Mouse (Mus musculus) mature B cell (primary cell): Measurements from ENCODE around the gene Trim41.
"Not testable (repeated sequence)": the region's sequence is repeated elsewhere in the genome, so short reads cannot be mapped to it uniquely, and the experiment has no call there.

Experiments
- in situ Hi-C: fragments of 300-500 bp; cut with MboI; formaldehyde crosslinking; loops from 2 replicates; pipeline ENCODE4 v1.14.3; 2019

The Trim41 gene

GRCm38 (mm10) chr11:48838181-48838797, 21.1 kb upstream of the Trim41 start:
- in situ Hi-C loops, result no loop called here

GRCm38 (mm10) chr11:48837310-48838180, 20.4 kb upstream of the Trim41 start:
- in situ Hi-C loops, result no loop called here

GRCm38 (mm10) chr11:48836990-48837309, 19.8 kb upstream of the Trim41 start:
- in situ Hi-C loops, result no loop called here

- in situ Hi-C loops, result no loop called here
Observed at GRCm38 (mm10) chr11:48835923-48836322, 18.8 kb upstream of the Trim41 start.

DNA sequence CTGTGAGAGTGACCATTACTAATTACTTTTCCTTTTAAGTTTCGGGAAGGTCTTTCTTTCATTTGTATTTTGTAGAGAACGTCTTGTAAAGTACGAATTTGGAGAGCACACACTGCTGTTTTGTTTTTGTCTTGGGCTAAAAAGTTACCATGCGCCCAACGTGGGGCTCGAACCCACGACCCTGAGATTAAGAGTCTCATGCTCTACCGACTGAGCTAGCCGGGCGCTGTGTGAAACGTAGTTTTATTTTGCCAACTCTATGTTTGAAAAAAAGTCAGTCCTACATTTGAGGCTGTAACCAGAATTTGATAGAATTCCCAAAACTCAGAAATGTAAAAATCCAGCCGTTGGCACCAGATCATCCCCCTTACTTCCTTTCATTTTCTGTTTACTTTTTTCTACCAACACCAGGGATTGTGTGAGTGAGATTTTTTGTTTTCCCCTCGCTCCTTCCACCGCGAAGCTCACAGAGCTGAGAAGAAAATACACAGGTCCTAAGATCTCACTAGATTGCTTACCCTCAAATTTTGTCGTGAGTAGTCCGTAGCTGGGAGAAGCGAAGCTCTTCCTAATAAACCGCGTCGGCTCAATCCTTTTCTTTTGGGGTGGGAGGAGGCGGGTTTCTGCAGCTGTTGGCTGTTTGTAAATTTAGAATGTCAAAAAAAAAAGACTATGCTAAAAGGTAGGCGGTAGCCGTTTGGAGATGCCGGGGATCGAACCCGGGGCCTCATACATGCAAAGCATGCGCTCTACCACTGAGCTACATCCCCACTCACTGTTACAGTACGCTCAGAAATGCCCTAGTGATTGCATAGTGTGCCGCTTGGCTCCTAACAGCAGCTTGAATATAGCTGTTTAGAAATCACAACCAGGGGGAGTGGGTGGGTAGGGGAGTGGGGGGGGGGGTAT, 16.8 kb upstream of the Trim41 start:
- in situ Hi-C loops, result no loop called here

DNA sequence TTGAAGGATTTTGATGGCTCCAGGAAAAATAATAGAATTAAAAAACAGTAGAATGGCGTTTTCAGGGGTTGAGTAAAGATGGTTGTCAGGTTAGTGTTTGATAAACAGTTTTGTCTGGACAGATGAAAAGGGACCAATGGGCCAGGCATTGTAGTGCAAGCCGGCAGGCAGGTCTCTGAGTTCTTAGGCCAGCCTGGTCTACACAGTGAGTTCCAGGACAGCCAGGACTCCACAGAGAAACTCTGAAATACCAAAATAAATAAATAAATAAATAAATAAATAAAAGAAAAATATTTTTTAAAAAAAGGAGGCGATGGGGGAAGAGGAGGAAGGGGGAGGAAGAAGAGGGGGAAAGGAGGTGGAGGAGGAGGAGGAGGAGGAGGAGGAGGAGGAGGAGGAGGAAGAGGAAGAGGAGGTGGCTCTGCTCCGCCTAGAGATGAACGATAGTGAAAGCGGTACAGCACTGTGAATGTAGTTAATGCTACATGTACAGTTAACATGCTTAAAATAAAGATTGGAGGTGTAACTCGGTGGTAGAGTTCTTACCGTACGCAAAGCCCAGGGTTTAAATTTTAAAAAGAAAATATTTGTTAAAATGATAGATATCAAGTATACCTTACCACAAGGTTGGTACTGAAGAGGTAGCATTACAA, 16.1 kb upstream of the Trim41 start:
- in situ Hi-C loops, result no loop called here

DNA sequence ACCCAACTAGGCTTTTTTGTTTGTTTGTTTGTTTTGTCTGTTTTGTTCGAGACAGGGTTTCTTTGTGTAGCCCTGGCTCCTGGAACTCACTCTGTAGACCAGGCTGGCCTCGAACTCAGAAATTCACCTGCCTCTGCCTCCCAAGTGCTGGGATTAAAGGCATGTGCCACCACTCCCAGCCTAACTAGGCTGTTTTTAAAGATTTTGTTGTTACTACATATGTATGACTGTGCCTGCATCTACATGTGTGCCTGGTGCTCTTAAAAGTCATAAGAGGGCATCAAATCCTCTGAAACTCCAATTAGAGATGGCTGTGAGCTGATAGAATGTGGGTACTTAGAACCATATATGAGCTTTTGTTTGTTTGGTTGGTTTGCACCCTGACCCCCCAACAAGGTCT, 14.1 kb upstream of the Trim41 start:
- in situ Hi-C loops, result no loop called here

- in situ Hi-C loops, result no loop called here
Observed at GRCm38 (mm10) chr11:48830279-48830678, 13.1 kb upstream of the Trim41 start.

DNA sequence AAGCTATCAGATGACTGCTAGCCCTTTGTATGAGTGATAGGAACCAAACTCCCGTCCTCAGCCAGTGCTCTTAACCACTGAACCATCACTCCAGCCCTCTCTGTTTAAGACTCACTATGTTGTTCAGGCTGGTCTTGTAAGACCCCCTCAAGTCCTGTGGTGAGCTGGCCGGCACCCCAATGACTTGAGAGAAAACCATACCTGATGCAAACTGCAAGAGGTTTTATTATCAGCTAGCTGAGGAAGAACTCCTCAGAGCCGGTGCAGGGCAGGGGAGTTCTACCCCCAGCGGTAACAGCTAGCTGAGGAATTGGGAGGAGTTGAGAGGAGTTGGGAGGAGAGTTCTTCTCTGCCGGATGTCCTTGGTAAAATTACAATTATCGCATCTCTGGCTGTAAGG, 10.8 kb upstream of the Trim41 start:
- in situ Hi-C loops, result no loop called here

GRCm38 (mm10) chr11:48826752-48827096, 9.6 kb upstream of the Trim41 start:
- in situ Hi-C loops, result no loop called here

DNA sequence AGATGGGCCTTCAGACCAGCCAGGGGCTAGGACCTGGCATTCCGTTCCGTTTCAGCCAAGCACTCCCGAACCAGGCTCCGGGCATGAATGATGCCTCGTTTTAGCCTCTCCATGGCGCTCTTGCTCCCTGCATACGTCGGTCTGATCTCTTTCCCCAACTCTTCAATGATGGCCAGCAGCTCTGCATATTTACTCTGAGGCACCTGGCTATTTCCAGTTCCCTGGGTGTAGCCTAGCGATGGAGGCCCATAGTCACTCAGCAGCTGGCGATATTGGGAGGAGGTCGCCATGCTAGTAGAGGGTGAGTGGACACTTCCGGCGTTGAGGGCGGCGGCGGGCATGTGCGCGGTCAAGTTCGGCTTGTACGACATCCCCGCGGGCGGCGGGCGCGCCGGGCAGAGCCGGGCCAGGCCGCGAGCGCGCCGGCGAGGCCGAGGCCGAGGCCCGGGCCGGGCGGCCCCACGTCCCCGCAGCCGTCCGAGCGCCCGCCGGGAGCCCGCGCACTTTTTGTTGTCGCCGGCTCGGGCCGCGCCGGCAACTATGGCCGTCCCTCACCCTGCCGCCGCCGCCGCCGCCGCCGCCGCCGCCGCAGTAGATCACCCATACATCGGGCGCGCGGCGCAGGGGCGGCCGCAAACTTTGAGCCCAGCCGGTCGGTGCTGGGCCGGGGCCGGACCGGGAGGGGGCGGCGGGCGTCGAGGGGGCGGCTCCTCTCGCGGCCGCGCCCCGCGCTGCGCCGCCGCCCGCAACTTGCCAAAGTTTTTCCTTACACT, 9.0 kb upstream of the Trim41 start, which contains the start of the genes Trim7 and Gm12184:
Gene Trim7 (plus strand): TSS at position 162 of the 773 bp plus-strand sequence.
Gene Gm12184 (minus strand): TSS at position 677 of the 773 bp plus-strand sequence.
- in situ Hi-C loops, result not testable (repeated sequence)

- in situ Hi-C loops, result no loop called here
Observed at GRCm38 (mm10) chr11:48824311-48824830, 7.2 kb upstream of the Trim41 start.

- in situ Hi-C loops, result no loop called here
Observed at GRCm38 (mm10) chr11:48823536-48823972, 6.4 kb upstream of the Trim41 start.

DNA sequence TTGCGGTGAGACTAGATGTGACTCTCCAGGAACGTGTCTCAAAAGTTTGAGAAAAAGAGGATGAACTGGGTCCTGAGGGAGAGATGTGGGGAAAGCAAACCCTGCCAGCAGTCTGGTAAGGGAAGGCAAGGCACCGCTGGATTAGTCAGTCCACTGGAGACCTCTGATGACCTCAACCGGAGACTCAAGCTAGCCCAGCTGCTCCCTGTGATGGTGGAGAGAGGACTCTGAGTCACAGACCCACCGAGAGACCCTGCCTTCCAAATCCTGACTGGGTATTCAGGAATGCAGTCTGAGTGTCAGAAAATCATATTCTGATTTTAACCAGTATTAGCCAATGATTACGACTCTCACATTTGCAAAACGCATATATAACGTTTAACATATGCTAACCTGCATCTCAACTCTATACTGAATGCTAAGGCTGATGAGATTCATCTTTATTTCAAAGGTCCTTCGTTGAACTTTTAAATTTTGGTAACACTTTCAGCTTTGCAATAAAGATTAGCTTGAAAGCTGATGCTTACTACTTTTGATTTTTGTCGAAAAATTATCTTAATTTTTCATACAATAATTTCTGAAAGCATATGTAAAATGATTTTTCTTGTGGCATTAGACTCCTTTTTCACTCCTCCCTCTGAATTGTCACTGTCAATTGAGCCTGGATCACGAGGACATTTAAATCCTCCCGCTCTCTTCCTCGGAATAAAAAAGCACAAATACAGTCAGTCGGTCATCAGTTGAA, 5.8 kb upstream of the Trim41 start:
- in situ Hi-C loops, result no loop called here

DNA sequence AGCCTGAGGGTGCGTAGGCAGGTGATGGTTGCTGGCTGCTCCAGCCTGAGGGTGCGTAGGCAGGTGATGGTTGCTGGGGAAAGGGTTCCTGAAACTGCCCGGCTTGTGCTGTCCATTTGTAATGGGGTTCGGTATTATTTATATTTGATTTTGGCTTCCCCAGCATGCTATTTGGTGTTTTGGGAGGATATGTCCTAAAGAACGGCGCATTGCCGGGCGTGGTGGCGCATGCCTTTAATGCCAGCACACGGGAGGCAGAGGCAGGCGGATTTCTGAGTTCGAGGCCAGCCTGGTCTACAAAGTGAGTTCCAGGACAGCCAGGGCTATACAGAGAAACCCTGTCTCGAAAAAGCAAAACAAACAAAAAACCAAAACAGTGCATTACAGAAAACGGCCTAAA, 4.1 kb upstream of the Trim41 start:
- in situ Hi-C loops, result not testable (repeated sequence)

GRCm38 (mm10) chr11:48820308-48820674, 3.1 kb upstream of the Trim41 start:
- in situ Hi-C loops, result no loop called here

DNA sequence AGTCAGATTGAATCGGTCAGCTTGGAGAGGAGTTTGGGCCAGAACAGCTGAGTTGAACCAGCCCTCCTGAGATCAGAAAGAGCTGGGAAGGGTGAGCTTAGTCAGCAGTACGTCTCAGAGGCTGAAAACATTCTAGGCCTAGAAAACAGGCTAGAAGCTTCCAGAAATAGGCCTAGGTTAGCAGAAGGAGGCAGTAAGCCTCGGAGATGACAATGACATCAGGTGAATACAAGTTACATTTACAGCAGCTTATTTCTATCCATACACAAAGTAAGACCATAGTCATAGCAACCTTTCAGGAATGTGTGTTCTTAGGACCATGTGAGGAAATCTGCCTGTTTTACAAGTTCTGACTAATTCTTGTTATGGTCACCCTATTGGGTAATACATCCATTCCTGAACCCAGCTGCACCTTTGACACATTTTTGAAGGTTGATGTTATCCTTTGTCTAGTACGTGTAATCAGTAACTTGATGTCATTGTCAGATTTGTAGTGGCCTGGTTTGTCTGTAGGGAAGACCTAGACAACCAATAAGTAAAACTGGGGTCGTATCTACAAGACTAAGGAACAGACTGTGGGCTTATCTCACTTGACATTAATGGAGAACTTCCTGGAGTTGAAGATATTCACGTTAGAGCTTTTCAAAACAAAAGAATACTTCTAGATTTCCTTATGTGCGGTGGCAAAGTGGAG, 2.6 kb upstream of the Trim41 start:
- in situ Hi-C loops, result no loop called here

DNA sequence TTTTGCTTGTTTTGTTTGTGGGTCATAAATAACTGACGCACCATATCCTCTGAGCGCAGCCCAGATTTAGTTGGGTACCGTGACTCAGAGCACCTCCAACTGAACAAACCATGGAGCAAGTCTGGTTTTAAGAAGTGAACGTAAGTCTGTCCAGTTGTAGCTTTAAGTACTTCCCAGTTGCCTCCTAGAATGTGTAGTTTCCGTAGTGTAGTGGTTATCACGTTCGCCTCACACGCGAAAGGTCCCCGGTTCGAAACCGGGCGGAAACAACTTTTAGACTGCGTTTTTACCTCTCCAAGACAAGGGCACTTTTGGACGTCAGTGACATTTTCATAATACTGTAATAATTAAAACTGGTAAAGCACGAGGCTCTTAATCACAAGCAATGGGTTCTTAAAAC, 1.2 kb upstream of the Trim41 start:
- in situ Hi-C loops, result no loop called here

DNA sequence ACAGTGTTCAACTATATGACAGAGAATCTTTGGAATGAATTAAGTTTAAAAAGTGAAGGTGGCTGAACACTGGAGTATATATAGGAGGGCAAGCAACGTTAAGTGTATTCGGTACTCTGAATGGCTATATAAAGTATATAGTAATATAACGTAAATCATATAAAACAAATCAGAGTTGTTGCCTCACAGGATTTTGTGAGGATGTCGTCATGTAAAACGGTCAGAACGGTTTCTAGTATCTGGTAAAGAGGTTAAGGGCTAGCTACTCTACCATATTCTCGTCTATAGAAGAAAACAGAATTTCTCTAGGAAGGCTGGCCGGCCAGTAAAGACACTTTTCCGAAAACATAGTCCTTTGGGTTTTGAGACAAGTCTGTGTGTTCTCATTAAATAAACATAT, 641 bp upstream of the Trim41 start:
- in situ Hi-C loops, result no loop called here
